Mouse (Mus musculus) gastrocnemius, adult 2 months (tissue): ENCODE data around the gene Ip6k1. TPM values are rescaled to one million over a fixed set of nuclear protein-coding genes. Genes with fewer than 3 reads are reported as not detected.
"Not testable (repeated sequence)": the region's sequence is repeated elsewhere in the genome, so short reads cannot be mapped to it uniquely, and the experiment has no call there.

Experiments
- DNase-seq: peaks from one replicate; pipeline ENCODE4 v3.0.0; 2022
- H3K27ac ChIP-seq: fragments of 200-600 bp; 2 replicates; pipeline ENCODE4 v1.8.1; 2022; ENCODE audit warnings: mild to moderate bottlenecking
- H3K4me3 ChIP-seq: fragments of 200-600 bp; 2 replicates; pipeline ENCODE4 v1.8.1; 2022; ENCODE audit warnings: mild to moderate bottlenecking, moderate library complexity
- CTCF ChIP-seq: fragments of 200-600 bp; IDR thresholded peaks from 2 replicates; pipeline ENCODE4 v1.8.1; 2022; ENCODE audit warnings: antibody characterized with exemption, mild to moderate bottlenecking, moderate library complexity
- intact Hi-C: fragments of 180-260 bp; cut with DNase I; formaldehyde crosslinking; loops from one replicate; pipeline ENCODE4 v1.15.1; 2025
- total RNA-seq, 2 experiments: library from RNA; stranded (reverse); gene quantifications; 2 replicates each; pipeline ENCODE4 v1.2.3; 2021

Gene Ip6k1
- total RNA-seq, 2 experiments from 2014 or later: 26.2 to 30.5 TPM

- intact Hi-C loops, H3K4me3 ChIP-seq, H3K27ac ChIP-seq, DNase-seq: not testable (repeated sequence)
- peak; percentile 17; the same call in 1 of the 2 replicates for TF ChIP-seq CTCF
These were observed 11.3 kb downstream of the Ip6k1 start for GRCm38 (mm10) chr9:108013577-108013976.

GRCm38 (mm10) chr9:108017127-108017526, 14.8 kb downstream of the Ip6k1 start:
- no peak for TF ChIP-seq CTCF
- H3K4me3 ChIP-seq: no peak overlapping the region
- intact Hi-C loops: no loop called here
- H3K27ac ChIP-seq: peak overlapping the region; percentile 28; the same call in 1 of the 2 replicates
- no peak for DNase-seq

- intact Hi-C loops: no loop called here
- no peak for TF ChIP-seq CTCF
- peak overlapping the region; percentile 86 for H3K27ac ChIP-seq
These were observed 18.4 kb downstream of the Ip6k1 start for GRCm38 (mm10) chr9:108020741-108021140.

GRCm38 (mm10) chr9:108023216-108023615, 20.9 kb downstream of the Ip6k1 start:
- TF ChIP-seq CTCF: no peak
- H3K4me3 ChIP-seq: no peak overlapping the region
- H3K27ac ChIP-seq: 0 out of 2 replicates have a peak overlapping the region, but pooled peaks have one; percentile 4
- DNase-seq: no peak
- intact Hi-C loops: no loop called here

More at GRCm38 (mm10) chr9:108020741-108021140, 18.4 kb downstream of the Ip6k1 start:
- DNase-seq: no peak
- peak overlapping the region; percentile 42 for H3K4me3 ChIP-seq

DNA sequence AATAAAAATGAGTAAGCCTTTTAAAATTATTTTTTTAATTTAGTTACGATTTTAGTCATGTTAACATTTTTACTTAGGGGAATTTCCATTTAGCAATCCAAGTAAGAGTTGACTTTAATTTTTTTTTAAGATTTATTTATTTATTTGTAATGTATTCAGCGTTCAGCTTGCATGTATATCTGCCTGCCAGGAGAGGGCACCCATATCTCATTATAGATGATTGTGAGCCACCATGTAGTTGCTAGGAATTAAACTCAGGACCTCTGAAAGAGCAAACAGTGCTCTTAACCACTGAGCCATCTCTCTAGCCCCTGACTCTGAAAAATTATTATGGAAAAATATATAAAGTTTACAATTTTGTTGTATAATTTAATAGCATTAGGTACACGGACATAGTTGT, 24.3 kb downstream of the Ip6k1 start:
- DNase-seq: no peak
- Histone ChIP-seq H3K4me3 (no peak overlapping the region), H3K27ac (no peak overlapping the region)
- peak; percentile 25; the same call in 1 of the 2 replicates for TF ChIP-seq CTCF
- intact Hi-C loops: no loop called here

DNA sequence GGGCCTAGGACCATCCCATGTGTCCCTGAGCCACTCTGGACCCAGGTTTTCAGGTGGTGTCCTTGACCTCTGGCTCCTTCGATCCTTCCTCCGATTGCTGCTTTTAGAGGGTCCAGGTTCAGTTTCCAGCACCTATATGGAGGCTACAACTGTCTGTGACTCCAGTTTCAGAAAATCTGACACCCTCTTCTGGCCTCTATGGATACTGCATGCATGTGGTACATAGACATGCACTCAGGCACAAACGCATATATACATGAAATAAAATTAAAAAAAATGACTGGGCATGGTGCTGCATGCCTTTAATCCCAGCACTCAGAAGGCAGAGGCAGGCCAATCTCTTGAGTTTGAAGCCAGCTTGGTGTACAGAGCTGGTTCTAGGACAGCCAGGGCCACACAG, 25.6 kb downstream of the Ip6k1 start:
- DNase-seq: no peak
- Histone ChIP-seq H3K4me3 (no peak overlapping the region), H3K27ac (no peak overlapping the region)
- intact Hi-C loops: no loop called here
- TF ChIP-seq CTCF: 0 out of 2 replicates have a peak, but pooled peaks have one; percentile 7

- intact Hi-C loops: no loop called here
- Histone ChIP-seq H3K27ac (no peak overlapping the region), H3K4me3 (no peak overlapping the region)
- DNase-seq: no peak
- no peak for TF ChIP-seq CTCF
These were observed 29.8 kb downstream of the Ip6k1 start for GRCm38 (mm10) chr9:108032126-108032525.

DNA sequence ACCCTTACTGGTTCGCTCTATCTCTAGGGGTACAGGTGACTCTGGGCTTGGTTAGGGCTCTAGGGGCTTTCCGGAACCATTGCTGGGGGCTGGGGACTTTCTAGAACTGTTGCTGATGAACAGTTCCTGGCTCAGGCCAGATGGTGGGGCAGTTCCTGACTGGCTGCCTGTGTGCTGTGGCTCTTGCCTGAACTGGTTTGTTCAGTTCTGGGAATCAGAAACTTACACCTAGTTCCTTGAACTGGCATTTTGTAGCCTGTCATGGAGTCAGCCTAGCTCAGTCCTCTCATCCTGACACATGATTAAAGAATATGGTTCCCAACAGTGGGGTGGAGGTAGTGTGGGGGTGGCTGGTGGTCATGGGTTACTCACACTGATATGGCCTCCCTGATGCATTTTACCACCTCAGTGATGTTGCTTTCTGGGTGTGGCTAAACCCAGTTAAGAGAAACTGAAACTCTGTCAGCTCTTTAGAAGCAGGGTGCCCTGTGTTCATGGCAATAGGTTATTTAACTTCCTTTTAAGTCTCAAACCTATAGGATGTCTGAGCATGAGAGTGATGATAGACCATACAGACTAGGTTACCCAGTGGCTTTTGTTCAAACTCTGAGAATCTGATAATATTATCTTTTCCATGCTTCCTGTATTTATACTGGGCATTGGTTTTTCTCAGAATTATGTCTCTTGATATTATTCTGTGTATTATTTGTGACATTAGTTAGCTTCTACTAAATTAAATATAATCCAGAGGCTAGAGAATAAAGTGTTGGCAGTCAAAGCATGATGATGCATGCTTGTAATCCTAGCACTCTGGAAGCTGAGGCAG, 33.2 kb downstream of the Ip6k1 start:
- intact Hi-C loops: no loop called here
- Histone ChIP-seq H3K27ac (no peak overlapping the region), H3K4me3 (no peak overlapping the region)
- no peak for DNase-seq
- no peak for TF ChIP-seq CTCF

DNA sequence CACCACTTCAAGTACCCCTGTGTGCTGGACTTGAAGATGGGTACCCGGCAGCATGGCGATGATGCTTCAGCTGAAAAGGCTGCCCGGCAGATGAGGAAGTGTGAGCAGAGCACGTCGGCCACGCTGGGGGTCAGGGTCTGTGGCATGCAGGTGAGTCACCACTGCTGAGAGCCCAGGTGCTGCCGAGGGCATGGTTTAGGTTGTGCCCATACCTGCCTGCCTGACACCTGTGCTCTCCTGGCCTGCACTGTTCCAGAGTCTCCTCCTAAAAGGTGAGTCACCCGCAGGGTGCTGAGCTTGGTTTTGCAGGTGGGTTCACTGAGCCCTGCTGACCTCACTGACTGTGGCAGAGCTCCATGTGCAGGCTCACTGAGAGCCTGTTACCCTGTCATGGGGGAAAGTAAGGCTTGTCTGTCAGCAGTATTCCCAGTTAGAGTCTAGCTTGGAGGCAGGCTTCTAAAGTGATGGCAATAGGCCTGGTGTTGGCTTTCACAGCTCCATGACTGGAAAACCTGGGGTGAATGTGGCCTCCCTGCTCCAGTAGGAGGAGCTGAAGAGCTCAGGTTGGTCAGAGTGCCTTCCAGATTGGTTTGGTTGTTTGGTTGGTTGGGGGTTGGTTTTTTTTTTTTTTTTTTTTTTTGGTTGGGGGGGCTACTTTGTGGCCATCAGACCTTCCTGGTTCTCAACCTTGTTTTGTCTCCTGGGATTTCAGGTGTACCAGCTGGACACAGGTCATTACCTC, 42.6 kb downstream of the Ip6k1 start:
- Histone ChIP-seq H3K27ac (no peak overlapping the region), H3K4me3 (no peak overlapping the region)
- peak; percentile 14; the same call in 1 of the 2 replicates for TF ChIP-seq CTCF
- intact Hi-C loops: no loop called here
- DNase-seq: peak; percentile 22

DNA sequence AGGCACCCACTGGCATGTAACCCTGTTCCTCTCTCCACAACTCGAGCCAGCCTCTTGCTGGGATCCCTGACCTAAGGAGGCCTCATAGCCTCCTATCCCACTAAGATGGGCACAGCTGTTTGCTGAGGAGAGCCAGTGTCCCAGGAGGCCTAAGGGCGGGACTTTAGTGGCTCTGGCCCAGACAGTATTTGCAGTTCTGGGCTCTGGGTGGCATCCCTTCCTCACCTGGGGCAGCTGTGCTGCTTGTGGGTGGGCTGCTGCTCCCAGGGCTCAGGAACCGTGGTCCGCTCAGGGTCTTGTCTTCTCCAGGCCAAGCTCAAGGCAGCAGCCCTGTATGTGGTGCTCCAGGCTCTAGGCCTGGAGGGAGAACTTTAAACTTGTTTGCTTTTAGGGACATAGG, 44.3 kb downstream of the Ip6k1 start:
- peak; percentile 61 for DNase-seq
- intact Hi-C loops: no loop called here
- Histone ChIP-seq H3K4me3 (no peak overlapping the region), H3K27ac (peak overlapping the region; percentile 20)
- TF ChIP-seq CTCF: no peak

DNA sequence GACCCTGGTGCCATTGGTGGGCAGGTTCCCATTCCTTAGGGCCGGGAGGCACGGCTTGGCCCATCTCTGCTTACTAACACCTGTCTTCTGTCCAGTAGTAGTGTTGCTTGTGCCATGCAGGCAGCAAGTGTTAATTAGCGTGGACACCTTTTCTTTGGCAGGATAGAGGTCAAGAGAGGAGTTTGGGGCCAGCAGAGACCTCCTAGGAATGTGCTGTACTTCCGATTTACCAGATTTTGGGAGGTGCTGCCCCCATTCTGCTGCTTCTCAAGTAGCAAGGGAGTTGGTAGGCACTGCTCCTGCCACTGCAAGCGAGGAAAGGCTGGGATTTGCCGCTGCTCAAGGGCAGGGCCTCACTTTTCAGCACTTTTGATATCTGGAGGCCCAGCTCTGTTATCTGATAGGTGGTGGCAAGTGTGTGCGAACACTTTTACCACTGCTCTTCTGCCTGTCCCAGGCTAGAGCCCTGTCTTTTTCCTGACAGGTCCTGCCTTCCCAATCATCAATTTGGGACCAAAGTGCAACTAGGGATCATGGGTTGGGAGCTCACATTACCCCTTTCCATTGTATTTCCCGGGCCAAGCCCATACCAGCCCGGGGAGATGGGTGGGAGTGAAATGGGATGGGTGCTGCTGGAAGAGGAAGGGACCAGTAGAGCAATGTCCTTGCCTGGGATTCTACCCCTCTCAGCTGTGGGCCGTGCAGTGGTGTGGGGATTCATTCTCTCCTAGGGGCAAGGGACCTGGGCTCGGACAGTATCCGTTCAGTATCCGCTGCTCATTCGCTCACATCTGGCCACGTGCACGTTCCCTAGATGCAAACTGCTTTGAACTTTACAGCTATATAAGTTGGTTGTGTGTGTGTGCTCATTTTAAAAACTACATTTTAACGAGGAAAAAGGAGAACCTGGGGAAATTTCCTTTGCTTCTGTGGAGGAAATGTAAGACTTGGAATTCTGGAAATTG, 45.6 kb downstream of the Ip6k1 start:
- peak overlapping the region; percentile 71 for H3K4me3 ChIP-seq
- H3K27ac ChIP-seq: peak overlapping the region; percentile 94
- intact Hi-C loops: no loop called here
- no peak for TF ChIP-seq CTCF
- DNase-seq: no peak

GRCm38 (mm10) chr9:108048566-108048955, 46.3 kb downstream of the Ip6k1 start:
- Histone ChIP-seq H3K27ac (peak overlapping the region; percentile 94), H3K4me3 (peak overlapping the region; percentile 71)
- intact Hi-C loops: no loop called here
- no peak for TF ChIP-seq CTCF
- DNase-seq: no peak
